Mouse (Mus musculus): ENCODE measurements at regions not wholly inside any gene's neighbourhood (a gene's known extent, or its start where the extent isn't known, plus 50 kb on each side); places are given as distances from the start of the nearest gene placed in this dataset.
A peak's percentile ranks its signal among the peaks of the same experiment; 100 is the strongest.

DNA sequence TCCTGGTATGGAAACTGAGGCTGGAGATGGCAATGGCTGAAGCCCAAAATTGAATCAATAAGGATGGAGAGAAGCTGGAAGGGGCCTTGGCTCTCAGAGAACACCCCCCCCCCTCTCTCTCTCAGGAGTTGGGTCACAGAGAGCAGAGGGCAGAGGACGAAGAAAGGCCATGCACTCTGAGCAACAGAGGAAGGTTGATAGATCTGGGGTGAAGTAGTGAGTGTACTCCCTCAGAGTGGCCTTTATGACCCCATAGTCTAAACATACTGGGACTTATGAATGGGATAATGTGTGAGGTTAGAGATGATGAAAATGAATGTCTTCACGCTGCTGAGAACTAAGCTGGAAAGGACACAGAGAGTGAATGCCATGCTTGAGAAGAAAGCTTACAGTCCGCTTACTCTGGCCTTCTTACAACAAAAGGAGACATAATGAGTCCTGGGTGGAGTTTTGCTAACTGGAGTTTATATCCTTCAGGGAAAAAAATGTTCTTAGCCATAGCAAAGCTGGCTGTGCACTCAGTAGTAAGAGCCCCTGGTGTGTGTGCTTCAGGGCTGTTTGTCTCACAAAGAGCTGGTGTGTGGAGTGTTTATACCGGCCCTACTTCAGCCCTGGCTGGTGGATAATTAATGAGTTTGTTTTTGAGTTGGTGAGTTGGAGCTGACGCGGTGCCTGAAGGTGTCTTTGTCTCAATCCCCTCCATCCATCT lies 120.4 kb upstream of the Opcml start:
- no peak for DNase-seq
- TF ChIP-seq POLR2A (IDR thresholded peaks at IDR 0.05; ENCODE audit: borderline replicate concordance, extremely low read depth, low read depth, low read length) (no peak), CTCF (IDR thresholded peaks at IDR 0.05; ENCODE audit: insufficient read depth, low read length) (no peak)
- H3K4me1 ChIP-seq (ENCODE audit: control insufficient read depth, insufficient read depth, low read length) = no peaks in the 10 kb centered on the region
- 55% methylated on average over 6 of the region's 6 CpGs for WGBS
- no peak overlapping the region for H3K4me3 ChIP-seq (replicated peaks; ENCODE audit: extremely low read depth, low read depth, low read length)

- TF ChIP-seq POLR2A (IDR thresholded peaks at IDR 0.05; ENCODE audit: borderline replicate concordance, extremely low read depth, low read depth, low read length) (no peak), CTCF (IDR thresholded peaks at IDR 0.05; ENCODE audit: insufficient read depth, low read length) (no peak)
- Histone ChIP-seq H3K4me3 (replicated peaks; ENCODE audit: extremely low read depth, low read depth, low read length) (no peak overlapping the region), H3K4me1 (ENCODE audit: control insufficient read depth, insufficient read depth, low read length) (no peaks in the 10 kb centered on the region)
- DNase-seq = no peak
These were observed 105.2 kb upstream of the Opcml start for GRCm38 (mm10) chr9:27685325-27685724.

DNA sequence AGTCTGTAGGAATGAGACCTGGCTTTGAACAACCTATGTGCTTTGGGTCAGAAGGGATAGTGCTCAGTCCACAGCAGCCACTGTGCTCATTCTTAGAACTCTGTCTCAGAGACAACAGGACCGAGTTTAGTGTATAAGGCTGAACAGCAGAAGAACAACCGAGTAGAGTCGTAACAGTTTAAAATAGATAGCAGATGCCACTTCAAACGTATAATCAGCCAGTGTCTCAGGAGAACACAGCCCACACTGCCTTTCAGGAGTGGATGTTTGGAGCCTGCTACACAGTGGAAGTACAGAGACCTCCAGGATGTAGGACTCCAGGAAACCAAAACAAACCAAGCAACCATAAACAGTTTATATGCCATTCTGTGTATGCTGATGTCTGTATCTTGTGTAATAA lies 99.0 kb upstream of the Opcml start:
- H3K4me1 ChIP-seq (ENCODE audit: control insufficient read depth, insufficient read depth, low read length) = peaks cover 5% of the 10 kb centered on the region
- H3K4me3 ChIP-seq (replicated peaks; ENCODE audit: extremely low read depth, low read depth, low read length) = no peak overlapping the region
- no peak for DNase-seq
- 44% methylated on average over 4 of the region's 4 CpGs for WGBS
- TF ChIP-seq CTCF (IDR thresholded peaks at IDR 0.05; ENCODE audit: insufficient read depth, low read length) (no peak), POLR2A (IDR thresholded peaks at IDR 0.05; ENCODE audit: borderline replicate concordance, extremely low read depth, low read depth, low read length) (no peak)

DNA sequence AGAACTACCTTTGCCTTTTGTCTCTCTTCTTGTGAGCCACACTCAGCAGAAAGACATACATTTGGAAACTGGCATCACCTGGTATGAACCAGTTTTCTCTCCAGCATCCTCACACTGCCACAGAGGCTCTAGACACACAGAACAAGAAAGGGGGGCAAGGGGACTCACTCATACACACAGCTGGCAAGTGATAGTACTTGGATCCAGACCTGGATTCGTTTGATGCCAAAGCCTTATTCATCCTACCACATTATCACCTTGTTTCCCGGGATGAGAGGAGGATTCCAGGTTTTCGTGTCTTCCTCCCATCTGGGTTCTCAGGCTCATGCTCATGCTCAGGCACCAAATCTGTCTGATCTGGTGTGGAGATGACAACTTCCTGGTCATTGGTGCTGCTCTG lies 97.8 kb upstream of the Opcml start:
- H3K4me1 ChIP-seq (ENCODE audit: control insufficient read depth, insufficient read depth, low read length) = peaks cover 5% of the 10 kb centered on the region
- WGBS = 83% methylated on average over 3 of the region's 3 CpGs
- TF ChIP-seq CTCF (IDR thresholded peaks at IDR 0.05; ENCODE audit: insufficient read depth, low read length) = no peak
- no peak for TF ChIP-seq POLR2A (IDR thresholded peaks at IDR 0.05; ENCODE audit: borderline replicate concordance, extremely low read depth, low read depth, low read length)
- no peak for DNase-seq
- H3K4me3 ChIP-seq (replicated peaks; ENCODE audit: extremely low read depth, low read depth, low read length) = no peak overlapping the region

DNA sequence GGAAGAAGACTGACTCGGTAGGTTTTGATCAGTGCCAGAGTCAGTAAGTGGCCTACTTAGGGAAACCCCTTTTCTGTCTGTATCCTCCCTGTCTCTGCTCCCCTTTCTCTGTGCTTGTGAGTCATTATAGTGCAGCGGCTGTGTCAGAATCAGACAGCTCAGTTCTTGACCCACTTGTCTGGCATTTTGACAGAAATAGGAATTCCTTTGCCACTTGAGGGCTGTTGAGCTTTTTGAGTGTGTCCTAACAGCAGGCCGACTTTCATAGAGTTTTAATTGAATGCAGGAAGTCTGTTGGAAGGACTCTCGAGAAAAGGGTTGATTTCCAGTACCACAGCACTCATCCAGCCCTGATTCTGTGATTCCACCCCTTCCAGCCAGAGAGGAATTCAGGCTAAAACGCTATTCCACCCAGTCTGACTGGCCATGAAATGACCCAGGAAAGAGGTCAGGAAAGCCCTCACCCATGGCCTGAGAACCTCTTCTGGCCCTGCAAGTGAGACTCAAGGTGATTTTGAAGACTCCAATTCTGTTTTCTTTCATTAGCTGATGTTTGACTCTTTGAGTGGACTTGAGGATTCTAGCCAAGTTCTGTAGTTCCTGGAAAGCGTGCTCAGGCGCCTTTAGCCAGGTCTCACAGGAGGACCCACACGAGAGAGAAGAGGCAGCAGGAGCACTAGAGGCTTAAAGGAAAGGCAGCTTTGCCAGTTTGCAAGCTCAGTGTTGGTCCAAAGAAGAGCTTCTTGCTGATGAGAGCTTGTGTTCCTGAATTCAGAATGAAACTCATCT lies 95.6 kb upstream of the Opcml start:
- TF ChIP-seq CTCF (IDR thresholded peaks at IDR 0.05; ENCODE audit: insufficient read depth, low read length) (no peak), POLR2A (IDR thresholded peaks at IDR 0.05; ENCODE audit: borderline replicate concordance, extremely low read depth, low read depth, low read length) (no peak)
- H3K4me3 ChIP-seq (replicated peaks; ENCODE audit: extremely low read depth, low read depth, low read length) = no peak overlapping the region
- 52% methylated on average over 8 of the region's 8 CpGs for WGBS
- peaks cover 5% of the 10 kb centered on the region for H3K4me1 ChIP-seq (ENCODE audit: control insufficient read depth, insufficient read depth, low read length)
- DNase-seq = peak; percentile 29

- DNase-seq = no peak
- no peak overlapping the region for H3K4me3 ChIP-seq (replicated peaks; ENCODE audit: extremely low read depth, low read depth, low read length)
- 78% methylated on average over 9 of the region's 9 CpGs for WGBS
- H3K4me1 ChIP-seq (ENCODE audit: control insufficient read depth, insufficient read depth, low read length) = no peaks in the 10 kb centered on the region
- TF ChIP-seq POLR2A (IDR thresholded peaks at IDR 0.05; ENCODE audit: borderline replicate concordance, extremely low read depth, low read depth, low read length) (no peak), CTCF (IDR thresholded peaks at IDR 0.05; ENCODE audit: insufficient read depth, low read length) (no peak)
These were observed 89.0 kb upstream of the Opcml start for GRCm38 (mm10) chr9:27701559-27701958.

DNA sequence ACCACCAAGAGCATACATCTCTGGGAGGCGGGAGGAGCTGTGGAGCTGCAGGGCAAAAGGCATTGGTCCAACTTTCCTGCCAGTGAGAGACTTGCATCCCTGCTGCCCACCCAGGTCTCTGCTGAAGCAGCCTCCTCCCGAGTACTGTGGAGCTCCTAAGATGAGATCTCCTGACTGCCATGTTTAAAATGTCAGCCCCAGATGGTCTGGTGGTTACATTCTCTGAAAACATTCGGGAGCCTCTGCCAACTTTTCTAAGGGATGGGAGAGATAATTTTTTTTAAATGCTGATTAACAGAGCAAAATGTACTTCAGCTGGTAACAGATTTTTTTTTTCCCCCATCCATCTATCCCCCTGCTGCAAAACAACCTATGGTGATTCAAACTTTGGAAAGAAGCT lies 88.4 kb upstream of the Opcml start:
- no peaks in the 10 kb centered on the region for H3K4me1 ChIP-seq (ENCODE audit: control insufficient read depth, insufficient read depth, low read length)
- no peak overlapping the region for H3K4me3 ChIP-seq (replicated peaks; ENCODE audit: extremely low read depth, low read depth, low read length)
- no peak for DNase-seq
- 58% methylated on average over 3 of the region's 3 CpGs for WGBS
- TF ChIP-seq POLR2A (IDR thresholded peaks at IDR 0.05; ENCODE audit: borderline replicate concordance, extremely low read depth, low read depth, low read length) (no peak), CTCF (IDR thresholded peaks at IDR 0.05; ENCODE audit: insufficient read depth, low read length) (no peak)

- no peak for DNase-seq
- no peaks in the 10 kb centered on the region for H3K4me1 ChIP-seq (ENCODE audit: control insufficient read depth, insufficient read depth, low read length)
- WGBS = 83% methylated on average over 5 of the region's 5 CpGs
- no peak for TF ChIP-seq POLR2A (IDR thresholded peaks at IDR 0.05; ENCODE audit: borderline replicate concordance, extremely low read depth, low read depth, low read length)
- no peak for TF ChIP-seq CTCF (IDR thresholded peaks at IDR 0.05; ENCODE audit: insufficient read depth, low read length)
- H3K4me3 ChIP-seq (replicated peaks; ENCODE audit: extremely low read depth, low read depth, low read length) = no peak overlapping the region
These were observed 86.6 kb upstream of the Opcml start for GRCm38 (mm10) chr9:27704001-27704400.

- TF ChIP-seq POLR2A (IDR thresholded peaks at IDR 0.05; ENCODE audit: borderline replicate concordance, extremely low read depth, low read depth, low read length) (no peak), CTCF (IDR thresholded peaks at IDR 0.05; ENCODE audit: insufficient read depth, low read length) (no peak)
- WGBS = 83% methylated on average over 2 of the region's 2 CpGs
- no peak overlapping the region for H3K4me3 ChIP-seq (replicated peaks; ENCODE audit: extremely low read depth, low read depth, low read length)
- no peaks in the 10 kb centered on the region for H3K4me1 ChIP-seq (ENCODE audit: control insufficient read depth, insufficient read depth, low read length)
- DNase-seq = no peak
These were observed 66.7 kb upstream of the Opcml start for GRCm38 (mm10) chr9:27723840-27724408.
